Mouse (Mus musculus) G1E (cell line): ENCODE data around the gene Lifr.

ENCODE experiments used
- CTCF ChIP-seq: IDR thresholded peaks from 2 replicates; pipeline ENCODE4 v1.5.1; 2012; ENCODE audit warnings: low read depth, low read length, inconsistent platforms, mixed read lengths
- GATA1 ChIP-seq: IDR thresholded peaks from 2 replicates; pipeline ENCODE4 v1.6.1; 2012; ENCODE audit warnings: borderline replicate concordance, low read length, inconsistent platforms, mixed read lengths
- POLR2AphosphoS5 ChIP-seq: IDR thresholded peaks from 2 replicates; pipeline ENCODE4 v1.6.1; 2012; ENCODE audit warnings: low read depth, low read length, inconsistent platforms; ENCODE audit not compliant: insufficient replicate concordance

- TF ChIP-seq CTCF (no peak), POLR2AphosphoS5 (no peak), GATA1 (no peak)
Measured at GRCm38 (mm10) chr15:7044081-7044749, 46.2 kb upstream of the Lifr start.
